Mouse (Mus musculus) testis, adult 2 months (tissue): Measurements from ENCODE around the gene Glud1. TPM values are rescaled to one million over a fixed set of nuclear protein-coding genes. Genes with fewer than 3 reads are reported as not detected.

Experiments
- H3K27ac ChIP-seq: fragments of 200-500 bp; 2 replicates; pipeline ENCODE4 v1.5.1; 2012; ENCODE audit warnings: low read depth, low read length; ENCODE audit not compliant: control insufficient read depth, insufficient read depth
- H3K27me3 ChIP-seq: fragments of 200-500 bp; 2 replicates; pipeline ENCODE4 v1.6.1; 2012; ENCODE audit warnings: mild to moderate bottlenecking, low read length, moderate library complexity; ENCODE audit not compliant: control insufficient read depth, insufficient read depth
- H3K36me3 ChIP-seq: fragments of 200-500 bp; 2 replicates; pipeline ENCODE4 v1.6.1; 2012; ENCODE audit warnings: mild to moderate bottlenecking, low read length; ENCODE audit not compliant: control insufficient read depth, insufficient read depth
- H3K4me1 ChIP-seq: fragments of 200-500 bp; 2 replicates; pipeline ENCODE4 v1.6.1; 2012; ENCODE audit warnings: low read length; ENCODE audit not compliant: control insufficient read depth, insufficient read depth
- H3K4me3 ChIP-seq: fragments of 200-500 bp; 2 replicates; pipeline ENCODE4 v1.5.1; 2012; ENCODE audit warnings: low read depth, mild to moderate bottlenecking, low read length, moderate library complexity, mixed read lengths; ENCODE audit not compliant: control insufficient read depth
- CTCF ChIP-seq: fragments of 200-500 bp; IDR thresholded peaks from 2 replicates; pipeline ENCODE4 v1.5.1; 2012; ENCODE audit warnings: low read depth, mild to moderate bottlenecking, inconsistent platforms, low read length, moderate library complexity; ENCODE audit not compliant: control insufficient read depth, insufficient read depth, insufficient replicate concordance
- POLR2A ChIP-seq: fragments of 200-500 bp; IDR thresholded peaks from 2 replicates; pipeline ENCODE4 v1.6.1; 2012; ENCODE audit warnings: low read depth, mild to moderate bottlenecking, inconsistent platforms, low read length, moderate library complexity; ENCODE audit not compliant: control insufficient read depth
- polyA plus RNA-seq: library from polyadenylated mRNA; depleted of rRNA; stranded (reverse); fragments of >200 nt; gene quantifications from 2 replicates; pipeline ENCODE4 v1.2.3, GENCODE M21; 2012

Glud1 gene
- polyA plus RNA-seq, 1 experiment = 7.1 TPM

DNA sequence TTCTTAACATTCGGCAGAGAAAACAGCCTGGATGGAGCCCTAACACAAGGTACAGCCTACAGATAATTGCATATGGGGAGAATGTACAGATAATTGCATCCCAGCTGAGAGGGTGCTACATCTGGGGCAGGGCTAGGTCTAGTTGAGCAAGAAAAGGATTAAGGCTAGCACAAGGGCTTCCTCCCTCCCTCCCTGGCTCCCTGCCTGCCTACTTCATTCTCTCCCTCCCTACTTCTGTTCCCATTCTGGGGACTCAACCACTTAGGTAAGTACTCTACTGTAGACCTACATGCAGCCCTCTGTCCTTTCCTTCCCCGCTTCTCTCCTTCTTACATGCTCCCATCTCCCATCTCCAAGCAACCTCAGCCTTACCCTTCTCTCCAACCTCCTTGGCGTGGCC, 42.8 kb downstream of the Glud1 start:
- Histone ChIP-seq H3K4me1 (peaks cover 6% of the 10 kb centered on the region), H3K27ac (no peak overlapping the region), H3K4me3 (no peak overlapping the region), H3K36me3 (no peaks in the 10 kb centered on the region), H3K27me3 (no peaks in the 10 kb centered on the region)
- no peak for TF ChIP-seq CTCF
- TF ChIP-seq POLR2A = no peak

DNA sequence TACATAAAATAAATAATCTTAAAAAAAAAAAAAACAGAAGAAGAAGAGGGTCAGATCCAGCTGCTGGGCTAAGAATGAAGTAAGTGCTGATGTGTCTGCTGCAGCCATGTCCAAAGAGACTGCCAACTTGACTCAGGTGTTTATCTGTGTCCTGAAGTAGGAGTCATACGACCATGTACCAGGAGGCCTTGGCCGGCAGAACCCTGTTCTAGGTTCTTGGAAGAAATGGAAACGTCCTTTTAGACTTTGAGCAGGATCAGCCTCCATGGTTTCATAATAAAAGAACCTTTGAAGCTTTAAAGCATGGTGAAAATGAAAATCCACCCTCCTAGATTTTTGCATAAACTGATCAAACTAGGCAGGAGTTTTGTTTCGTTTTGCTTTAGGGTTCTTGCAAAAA, 43.9 kb downstream of the Glud1 start:
- Histone ChIP-seq H3K4me3 (no peak overlapping the region), H3K4me1 (peaks cover 6% of the 10 kb centered on the region)
- no peak for TF ChIP-seq CTCF
- TF ChIP-seq POLR2A = no peak

DNA sequence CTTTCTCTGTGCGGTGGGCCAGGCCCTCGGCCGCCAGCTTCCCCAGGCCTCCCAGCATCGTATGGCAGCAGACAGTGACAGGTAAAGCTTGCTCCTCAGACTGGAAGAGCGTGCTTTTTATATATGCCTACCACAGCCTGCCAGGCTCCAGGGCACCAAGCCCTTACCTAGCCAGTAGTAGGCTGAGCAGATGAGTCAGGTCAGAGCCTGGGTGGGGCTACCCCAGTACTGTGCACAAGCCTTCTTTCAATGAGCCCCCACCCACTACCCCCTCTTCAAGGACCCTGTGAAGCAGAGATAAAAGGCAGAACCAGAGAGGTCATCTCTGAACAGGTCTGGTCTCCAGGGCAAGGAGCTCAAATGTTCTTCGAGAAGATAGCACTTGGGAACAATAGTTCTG, 44.8 kb downstream of the Glud1 start, which contains the start of gene Fam25c:
Fam25c (minus strand) TSS at position 133 of the 400 bp plus-strand sequence.
- Histone ChIP-seq H3K4me3 (no peak within 1 kb of the TSS), H3K36me3 (no peaks in the 10 kb centered on the region), H3K4me1 (peaks cover 6% of the 10 kb centered on the region), H3K27me3 (no peaks in the 10 kb centered on the region), H3K27ac (no peak within 1 kb of the TSS)
- no peak for TF ChIP-seq CTCF
- no peak for TF ChIP-seq POLR2A

More for the DNA sequence above, 43.9 kb downstream of the Glud1 start:
- H3K27ac ChIP-seq = no peak overlapping the region
- H3K36me3 ChIP-seq = no peaks in the 10 kb centered on the region
- no peaks in the 10 kb centered on the region for H3K27me3 ChIP-seq

DNA sequence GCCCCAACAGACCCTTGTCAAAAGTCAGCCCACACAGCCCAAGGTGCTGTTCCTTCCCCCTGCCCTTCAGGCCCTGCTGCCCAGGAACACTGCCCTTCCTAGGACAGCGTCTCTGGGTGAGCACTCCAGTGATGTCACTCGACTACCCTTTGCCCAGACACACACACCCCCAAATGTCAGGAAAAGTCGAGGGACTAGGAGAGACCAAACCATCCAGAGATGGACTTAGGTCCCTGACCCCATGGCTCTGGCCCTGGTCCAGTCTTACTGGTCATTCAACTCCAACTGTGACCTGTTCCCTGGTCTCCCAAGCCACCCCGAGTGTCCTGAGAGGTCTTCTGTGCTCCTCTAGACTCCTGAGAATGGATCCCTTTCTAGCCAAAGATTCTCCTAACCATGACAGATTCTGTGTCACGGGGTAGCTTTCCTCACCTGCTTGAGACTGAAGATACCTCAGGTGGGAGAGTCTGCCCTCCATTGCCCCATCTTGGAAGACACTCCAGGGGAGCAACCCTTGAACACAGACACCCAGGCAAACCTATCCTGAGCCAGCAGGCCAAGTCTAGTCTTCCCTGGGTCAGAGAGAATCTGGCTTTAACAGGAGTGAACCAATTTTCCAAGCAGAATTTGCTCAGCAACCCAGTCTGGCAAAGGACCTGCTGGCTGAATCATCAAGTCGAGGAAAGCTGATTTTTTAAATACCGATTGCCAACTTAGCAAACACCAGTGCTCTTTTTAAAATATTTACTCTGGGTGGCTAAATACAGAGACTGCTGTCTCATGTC, 47.3 kb downstream of the Glud1 start:
- Histone ChIP-seq H3K27ac (no peak overlapping the region), H3K27me3 (no peaks in the 10 kb centered on the region), H3K36me3 (no peaks in the 10 kb centered on the region), H3K4me3 (no peak overlapping the region), H3K4me1 (no peaks in the 10 kb centered on the region)
- TF ChIP-seq POLR2A (no peak), CTCF (no peak)

DNA sequence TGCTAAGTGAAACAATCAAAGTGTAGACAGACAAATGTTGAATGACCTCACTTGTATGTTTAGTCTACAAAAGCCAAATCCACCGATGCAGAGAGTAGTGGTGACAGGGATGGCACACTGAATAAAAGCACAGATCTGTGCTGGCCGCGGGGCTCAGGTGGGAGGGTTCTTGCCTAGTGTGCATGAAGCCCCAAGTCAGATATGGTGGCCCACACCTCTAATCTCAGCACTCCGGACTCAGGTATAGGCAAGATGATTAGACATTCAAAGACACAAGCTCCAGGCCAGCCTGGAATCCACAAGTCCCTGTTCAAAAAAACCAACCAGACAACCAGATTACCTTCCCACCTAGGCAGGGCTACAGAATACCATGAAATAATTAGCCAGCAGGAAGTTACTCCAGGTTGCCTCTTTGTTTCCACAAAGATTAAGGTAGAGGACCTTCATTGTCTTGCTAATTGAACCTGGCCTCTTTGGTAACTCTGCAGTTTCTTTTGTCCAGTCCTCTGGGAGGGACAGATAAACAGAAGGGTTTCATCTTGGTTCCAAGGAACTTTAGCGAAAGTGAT, 49.2 kb downstream of the Glud1 start:
- no peaks in the 10 kb centered on the region for H3K27me3 ChIP-seq
- TF ChIP-seq CTCF (no peak), POLR2A (no peak)
- no peak overlapping the region for H3K27ac ChIP-seq
- no peak overlapping the region for H3K4me3 ChIP-seq
- H3K4me1 ChIP-seq = peaks cover 2% of the 10 kb centered on the region; the same call in 1 of the 2 replicates
- H3K36me3 ChIP-seq = no peaks in the 10 kb centered on the region

DNA sequence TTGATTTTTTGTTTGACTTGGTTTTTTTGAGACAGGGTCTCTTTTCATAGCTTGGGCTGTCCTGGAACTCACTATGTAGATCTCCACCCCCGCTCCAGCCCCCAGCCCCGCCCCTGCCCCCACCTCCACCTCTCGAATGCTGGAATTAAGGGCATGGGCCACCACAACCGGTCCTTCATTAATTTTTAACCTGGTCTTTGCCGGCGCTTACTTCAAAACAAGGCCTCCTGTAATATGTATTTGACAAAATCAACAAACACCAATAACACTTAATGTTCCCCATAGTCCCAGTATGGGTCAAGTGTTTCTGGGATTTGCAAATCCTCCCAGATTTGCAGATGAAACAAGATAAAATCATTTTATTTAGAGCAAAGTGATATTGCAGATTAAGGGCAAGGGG, 49.7 kb downstream of the Glud1 start:
- no peak overlapping the region for H3K27ac ChIP-seq

DNA sequence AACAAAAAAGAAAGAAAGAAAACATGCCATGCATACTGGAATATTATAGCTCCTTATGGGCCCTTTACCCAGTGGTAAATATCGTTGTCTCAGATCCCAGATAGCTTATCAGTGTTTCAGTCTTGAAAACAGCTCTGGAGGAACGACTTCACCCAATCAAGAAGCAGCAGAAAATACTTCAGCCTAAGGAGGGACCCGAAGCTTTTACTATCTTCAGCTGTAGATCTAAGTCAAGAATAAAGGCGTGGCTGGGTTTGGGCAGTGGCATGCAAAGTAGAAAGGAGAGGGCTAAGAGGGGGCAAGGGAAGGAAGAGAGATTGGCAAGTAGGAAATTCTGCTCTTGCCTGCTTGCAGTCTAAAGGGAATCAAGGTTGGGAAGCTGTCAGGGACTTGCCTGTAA, 51.6 kb downstream of the Glud1 start:
- no peaks in the 10 kb centered on the region for H3K36me3 ChIP-seq
- no peak for TF ChIP-seq CTCF
- no peak for TF ChIP-seq POLR2A
- H3K27me3 ChIP-seq = no peaks in the 10 kb centered on the region
- no peak overlapping the region for H3K27ac ChIP-seq
- no peak overlapping the region for H3K4me3 ChIP-seq
- peaks cover 2% of the 10 kb centered on the region; the same call in 1 of the 2 replicates for H3K4me1 ChIP-seq

More for the DNA sequence above, 49.7 kb downstream of the Glud1 start:
- no peaks in the 10 kb centered on the region for H3K27me3 ChIP-seq
- no peak for TF ChIP-seq CTCF
- no peak for TF ChIP-seq POLR2A
- H3K36me3 ChIP-seq = no peaks in the 10 kb centered on the region
- H3K4me3 ChIP-seq = no peak overlapping the region
- H3K4me1 ChIP-seq = peaks cover 2% of the 10 kb centered on the region; the same call in 1 of the 2 replicates
